Mouse (Mus musculus) heart, postnatal 0 days (tissue): Measurements from ENCODE around the gene Palm. TPM values are rescaled to one million over a fixed set of nuclear protein-coding genes. Genes with fewer than 3 reads are reported as not detected.

Experiments
- ATAC-seq: fragments of 200-750 bp; cut with Nextera tagmentation; 2 replicates; pipeline ENCODE4 v1.8.0; 2017; ENCODE audit warnings: low read depth, moderate number of reproducible peaks, moderate library complexity; ENCODE audit not compliant: insufficient read depth
- DNase-seq: peaks from one replicate; pipeline ENCODE4 v3.0.0-alpha.2; 2016; ENCODE audit warnings: low spot score
- H3K27ac ChIP-seq: fragments of 300-500 bp; sonication (generic); 2 replicates; pipeline ENCODE4 v1.5.1; 2014; ENCODE audit warnings: low read depth, mild to moderate bottlenecking
- H3K27me3 ChIP-seq: fragments of 300-500 bp; sonication (generic); 2 replicates; pipeline ENCODE4 v1.6.1; 2014; ENCODE audit warnings: low read length, mixed read lengths; ENCODE audit not compliant: control insufficient read depth, insufficient read depth
- H3K36me3 ChIP-seq: fragments of 300-500 bp; sonication (generic); replicated peaks from 2 replicates; pipeline ENCODE4 v1.6.1; 2014; ENCODE audit warnings: low read length, mixed read lengths; ENCODE audit not compliant: control insufficient read depth, insufficient read depth
- H3K4me1 ChIP-seq: fragments of 300-500 bp; sonication (generic); 2 replicates; pipeline ENCODE4 v1.6.1; 2014; ENCODE audit warnings: antibody characterized with exemption; ENCODE audit not compliant: control insufficient read depth, insufficient read depth
- H3K4me2 ChIP-seq: fragments of 300-500 bp; sonication (generic); 2 replicates; pipeline ENCODE4 v1.6.1; 2014; ENCODE audit warnings: low read depth, mild to moderate bottlenecking, low read length, moderate library complexity
- H3K4me3 ChIP-seq: fragments of 300-500 bp; sonication (generic); 2 replicates; pipeline ENCODE4 v1.5.1; 2014; ENCODE audit warnings: low read depth, low read length
- H3K9ac ChIP-seq: fragments of 300-500 bp; sonication (generic); replicated peaks from 2 replicates; pipeline ENCODE4 v1.6.1; 2014; ENCODE audit warnings: low read depth, low read length, mixed read lengths
- H3K9me3 ChIP-seq: fragments of 300-500 bp; sonication (generic); replicated peaks from 2 replicates; pipeline ENCODE4 v1.6.1; 2016; ENCODE audit warnings: low read length; ENCODE audit not compliant: control insufficient read depth
- CTCF ChIP-seq: IDR thresholded peaks from 2 replicates; pipeline ENCODE4 v1.5.1; 2016; ENCODE audit warnings: antibody characterized with exemption, control low read depth, low read depth
- EP300 ChIP-seq: IDR thresholded peaks from 2 replicates; pipeline ENCODE4 v1.6.1; 2016; ENCODE audit warnings: antibody characterized with exemption, low read depth
- WGBS: fragments of 180-500 bp; shearing (Covaris S2); extraction: QIAGEN DNeasy Blood & Tissue Kit; methylation state at CpG from one replicate; pipeline ENCODE4 v1.1.7; 2014; 5-methylcytosine and 5-hydroxymethylcytosine counted together
- polyA plus RNA-seq: library from polyadenylated mRNA; unstranded; fragments of >200 nt; fragmentation: Nextera tagmentation; extraction: Ambion mirVana; gene quantifications from 2 replicates; pipeline ENCODE4 v1.2.1, GENCODE M21; 2015
- total RNA-seq: library from RNA; depleted of rRNA; stranded (reverse); fragments of >200 nt; gene quantifications from 2 replicates; pipeline ENCODE4 v1.2.3, GENCODE M21; 2014; ENCODE audit warnings: low replicate concordance

Gene Palm
- total and polyA plus RNA-seq, 2 experiments from 2014 or later: 44.0 to 52.3 TPM

DNA sequence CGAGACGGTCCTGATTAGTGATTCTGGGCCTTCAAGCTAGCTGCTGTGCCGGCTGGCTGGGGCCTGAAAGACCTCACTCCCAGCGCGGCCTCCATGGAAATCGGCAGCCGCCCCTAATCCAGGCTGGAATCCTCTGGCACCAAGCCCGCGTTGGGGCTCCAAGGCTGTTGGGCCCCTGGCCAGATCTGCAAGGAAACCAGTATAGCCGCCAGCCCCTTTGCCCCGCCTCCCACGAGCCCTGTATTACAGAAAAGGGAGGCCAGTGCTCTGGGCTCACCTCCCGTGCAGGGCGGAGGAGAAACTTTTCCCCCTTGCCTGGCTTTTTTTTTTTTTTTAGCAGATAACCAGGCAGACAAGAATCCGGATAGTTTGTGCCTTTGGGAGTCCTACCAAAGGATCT is 60.0 kb downstream of the Palm start:
- ATAC-seq: peak; percentile 55
- H3K27me3 ChIP-seq: no peaks in the 10 kb centered on the region
- peak overlapping the region; percentile 100 for H3K27ac ChIP-seq
- WGBS: under 1% methylated on average over 15 of the region's 15 CpGs
- TF ChIP-seq CTCF: peak; percentile 11; the same call in 1 of the 2 replicates
- TF ChIP-seq EP300: peak; percentile 59; the same call in 1 of the 2 replicates
- peak overlapping the region; percentile 45 for H3K4me3 ChIP-seq
- peak overlapping the region; percentile 59 for H3K9ac ChIP-seq
- H3K4me1 ChIP-seq: peaks cover 43% of the 10 kb centered on the region
- peak; percentile 94 for DNase-seq
- no peaks in the 10 kb centered on the region for H3K9me3 ChIP-seq
- peaks cover 10% of the 10 kb centered on the region; the same call in 1 of the 2 replicates for H3K36me3 ChIP-seq
- peak overlapping the region; percentile 83 for H3K4me2 ChIP-seq

DNA sequence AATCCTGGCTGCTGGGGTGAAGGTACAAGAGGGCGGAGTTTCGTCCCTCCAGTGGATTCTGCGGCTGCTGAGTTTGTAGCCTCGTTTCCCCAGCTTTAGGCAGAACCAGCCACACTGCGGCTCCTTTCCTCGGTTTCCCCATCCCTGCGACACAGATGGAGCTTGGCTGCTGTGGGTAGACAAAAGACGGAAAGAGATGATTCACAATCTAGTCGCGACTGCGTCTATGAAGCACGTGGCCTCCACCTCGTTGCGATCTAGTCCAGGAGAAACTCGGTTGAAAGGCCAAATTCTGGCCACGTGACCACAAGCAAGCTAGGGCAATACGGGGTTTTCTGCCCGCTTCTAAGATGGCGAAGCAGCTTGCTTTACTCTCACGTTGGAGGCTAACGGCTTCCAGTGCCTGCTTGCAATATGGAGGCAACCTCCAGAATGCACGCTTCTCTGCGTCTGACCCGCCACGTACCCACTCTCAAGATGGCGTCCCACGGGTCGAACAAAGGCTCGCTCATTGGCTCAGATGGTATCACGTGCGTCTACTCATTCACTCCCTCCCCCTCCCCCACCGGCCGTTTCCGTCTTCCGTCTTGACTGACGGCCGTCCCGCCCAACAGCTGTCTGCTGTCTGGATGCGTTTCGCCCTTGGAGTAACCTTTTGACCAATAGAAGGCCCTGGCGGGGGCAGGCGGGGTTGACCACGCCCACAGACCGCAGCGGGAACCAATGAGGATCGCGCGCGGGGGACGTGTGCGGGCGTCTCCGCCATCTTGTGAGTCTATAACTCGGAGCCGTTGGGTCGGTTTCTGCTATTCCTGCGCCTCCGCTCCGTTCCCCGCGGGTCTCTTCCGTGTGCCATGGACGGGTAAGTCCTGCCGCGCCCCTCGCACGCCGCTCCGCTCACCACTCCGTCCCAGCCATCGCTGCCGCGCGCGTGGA is 60.8 kb downstream of the Palm start, which contains the start of gene Ptbp1:
TSS of gene Ptbp1 (plus strand) at position 568 of the 936 bp plus-strand sequence.
- Histone ChIP-seq H3K27me3 (no peaks in the 10 kb centered on the region), H3K4me3 (peak within 1 kb of the TSS; percentile 98), H3K9ac (peak within 1 kb of the TSS; percentile 98), H3K4me1 (peaks cover 49% of the 10 kb centered on the region), H3K9me3 (no peaks in the 10 kb centered on the region), H3K36me3 (peaks cover 18% of the 10 kb centered on the region), H3K4me2 (peak within 1 kb of the TSS; percentile 90), H3K27ac (peak within 1 kb of the TSS; percentile 100)
- TF ChIP-seq CTCF (no peak), EP300 (peak; percentile 66; the same call in 1 of the 2 replicates)
- WGBS: under 1% methylated on average over 75 of the region's 75 CpGs
- DNase-seq (peak; percentile 99), ATAC-seq (peak; percentile 88)

- 1% methylated on average over 79 of the region's 83 CpGs for WGBS
- DNase-seq: peak; percentile 47
These were observed 61.6 kb downstream of the Palm start for GRCm38 (mm10) chr10:79854801-79855541.

DNA sequence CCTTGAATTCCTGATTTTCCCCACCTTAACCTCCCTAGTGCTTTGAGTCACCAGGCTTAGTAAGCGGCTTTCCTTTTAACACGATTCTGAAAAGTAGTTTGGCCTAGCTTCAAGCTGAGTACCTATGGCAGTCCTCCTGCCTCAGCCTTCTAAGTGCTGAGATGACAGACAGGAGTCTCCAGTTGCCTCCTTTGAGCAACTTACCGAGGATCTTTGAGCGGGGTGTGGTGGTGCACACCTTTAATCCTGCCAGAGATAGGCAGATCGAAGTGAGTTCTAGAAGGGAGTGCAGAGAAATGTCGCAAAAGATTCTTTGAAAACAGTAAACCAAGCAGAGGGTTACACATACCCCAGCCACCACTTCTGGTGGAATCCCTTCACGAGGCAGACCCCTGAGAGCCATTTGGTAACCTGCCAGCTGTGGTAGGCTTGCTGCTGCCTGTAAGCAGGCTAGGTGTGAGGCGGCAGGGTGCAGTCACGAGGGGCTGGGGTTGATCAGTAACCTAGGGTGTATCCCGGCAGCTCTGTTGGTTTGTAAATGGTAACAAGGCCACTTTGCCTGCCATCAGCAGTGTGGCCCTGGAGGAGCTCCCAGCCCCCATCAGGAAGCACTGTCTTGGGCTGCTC is 62.3 kb downstream of the Palm start:
- TF ChIP-seq CTCF (no peak), EP300 (no peak)
- peak overlapping the region; percentile 98 for H3K9ac ChIP-seq
- H3K4me2 ChIP-seq: peak overlapping the region; percentile 90
- H3K9me3 ChIP-seq: no peaks in the 10 kb centered on the region
- H3K27ac ChIP-seq: peak overlapping the region; percentile 100
- under 1% methylated on average over 10 of the region's 10 CpGs for WGBS
- DNase-seq: no peak
- H3K4me3 ChIP-seq: peak overlapping the region; percentile 98
- peaks cover 33% of the 10 kb centered on the region for H3K36me3 ChIP-seq
- ATAC-seq: no peak
- H3K4me1 ChIP-seq: peaks cover 55% of the 10 kb centered on the region
- H3K27me3 ChIP-seq: no peaks in the 10 kb centered on the region

More at GRCm38 (mm10) chr10:79854801-79855541, 61.6 kb downstream of the Palm start:
- H3K27ac ChIP-seq: peak overlapping the region; percentile 100
- peak overlapping the region; percentile 98 for H3K4me3 ChIP-seq
- H3K36me3 ChIP-seq: peaks cover 26% of the 10 kb centered on the region
- H3K4me2 ChIP-seq: peak overlapping the region; percentile 90
- H3K9ac ChIP-seq: peak overlapping the region; percentile 98
- H3K27me3 ChIP-seq: no peaks in the 10 kb centered on the region
- H3K4me1 ChIP-seq: peaks cover 55% of the 10 kb centered on the region
- peak; percentile 8; the same call in 1 of the 2 replicates for ATAC-seq
- no peaks in the 10 kb centered on the region for H3K9me3 ChIP-seq
- TF ChIP-seq EP300: no peak
- TF ChIP-seq CTCF: no peak

- peaks cover 55% of the 10 kb centered on the region for H3K4me1 ChIP-seq
- peak overlapping the region; percentile 98 for H3K4me3 ChIP-seq
- WGBS: 15% methylated on average over 6 of the region's 6 CpGs
- DNase-seq (no peak), ATAC-seq (no peak)
- H3K27me3 ChIP-seq: no peaks in the 10 kb centered on the region
- H3K36me3 ChIP-seq: peaks cover 39% of the 10 kb centered on the region
- H3K4me2 ChIP-seq: peak overlapping the region; percentile 90
- peak overlapping the region; percentile 100 for H3K27ac ChIP-seq
- H3K9me3 ChIP-seq: no peaks in the 10 kb centered on the region
- TF ChIP-seq CTCF: no peak
- no peak for TF ChIP-seq EP300
- H3K9ac ChIP-seq: peak overlapping the region; percentile 98
These were observed 62.9 kb downstream of the Palm start for GRCm38 (mm10) chr10:79856280-79856679.
